Mouse (Mus musculus) right cerebral cortex, adult 2 months (tissue): Measurements from ENCODE around the gene Tjp3.

Experiments used
- DNase-seq, 2 experiments: peaks; one replicate each; pipeline ENCODE4 v3.0.0; 2021 to 2022; ENCODE audit warnings: low spot score in 2 of 2

Gene Tjp3

DNA sequence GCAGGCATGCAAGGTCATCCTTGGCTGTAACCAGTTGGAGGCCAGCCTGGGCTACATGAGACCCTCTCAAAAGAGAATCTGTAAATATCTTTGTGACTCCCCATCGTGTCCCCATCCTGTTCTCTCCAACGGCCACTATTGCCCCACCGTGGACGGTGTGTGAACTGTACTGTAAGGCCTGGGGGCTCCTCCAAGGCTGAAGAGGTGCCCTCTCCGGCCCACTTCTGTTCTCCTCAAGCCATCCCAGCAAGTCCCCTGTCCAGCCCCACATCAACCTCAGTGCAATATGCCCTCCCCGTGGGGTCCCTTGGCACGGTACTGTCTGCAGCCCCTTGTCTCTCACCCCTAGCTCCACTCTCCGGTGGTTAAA is 27.9 kb upstream of the Tjp3 start:
- no peak for DNase-seq

DNA sequence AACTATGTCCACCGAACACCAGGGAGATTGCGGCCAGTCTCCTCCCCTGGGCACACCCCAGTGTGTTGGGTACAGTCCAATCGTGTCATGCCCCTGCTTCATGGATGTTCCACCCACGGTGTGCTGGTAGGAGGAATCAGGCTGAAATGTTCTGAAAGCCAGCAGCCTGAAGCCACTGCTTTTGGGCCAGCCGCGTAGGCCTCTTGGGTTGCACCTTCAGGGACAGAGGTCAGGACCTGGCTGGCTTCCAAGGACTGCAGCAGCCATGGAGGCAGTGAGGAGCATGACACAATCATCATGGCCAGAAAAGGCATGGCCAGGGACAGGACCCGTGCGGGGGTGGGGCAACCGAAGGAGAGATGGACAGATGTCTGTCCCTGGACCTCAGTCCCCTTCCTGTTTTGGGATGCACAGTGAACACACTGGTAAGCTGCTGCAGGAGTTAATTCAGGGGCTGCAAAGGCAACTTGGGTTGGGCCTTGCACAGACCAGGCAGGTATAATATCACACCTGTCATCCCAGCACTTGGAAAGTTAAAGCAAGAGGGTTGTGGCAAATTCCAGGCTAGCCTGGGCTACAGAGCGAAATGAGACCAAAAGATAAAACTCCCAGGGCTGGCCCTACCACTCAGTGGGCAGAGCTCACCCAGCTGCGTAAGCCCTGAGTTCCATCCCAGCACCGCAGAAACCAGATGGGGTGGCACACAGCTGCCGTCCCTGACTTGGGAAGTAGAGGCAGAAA is 27.4 kb upstream of the Tjp3 start:
- no peak for DNase-seq

DNA sequence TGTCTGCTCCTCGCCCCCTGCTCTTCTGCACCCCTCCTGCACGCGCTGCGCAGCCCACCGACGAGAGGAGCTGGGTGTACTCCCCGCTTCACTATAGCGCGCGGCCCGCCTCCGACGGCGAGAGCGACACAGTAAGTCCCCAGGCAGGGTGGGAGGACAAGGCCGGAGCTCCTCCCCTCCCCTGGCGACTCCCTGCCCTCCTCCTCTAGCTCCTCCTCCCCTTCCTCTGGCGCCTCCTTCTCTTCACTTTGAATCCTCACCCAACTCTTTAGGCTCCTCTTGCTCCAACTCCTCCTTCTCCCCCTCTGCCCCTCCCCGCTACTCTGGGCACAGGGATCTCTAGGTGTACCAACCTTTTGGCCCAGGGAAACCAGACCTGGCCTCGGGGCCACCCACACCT is 25.9 kb upstream of the Tjp3 start:
- peak in 1 of 2 experiments; percentile 13 for DNase-seq

DNA sequence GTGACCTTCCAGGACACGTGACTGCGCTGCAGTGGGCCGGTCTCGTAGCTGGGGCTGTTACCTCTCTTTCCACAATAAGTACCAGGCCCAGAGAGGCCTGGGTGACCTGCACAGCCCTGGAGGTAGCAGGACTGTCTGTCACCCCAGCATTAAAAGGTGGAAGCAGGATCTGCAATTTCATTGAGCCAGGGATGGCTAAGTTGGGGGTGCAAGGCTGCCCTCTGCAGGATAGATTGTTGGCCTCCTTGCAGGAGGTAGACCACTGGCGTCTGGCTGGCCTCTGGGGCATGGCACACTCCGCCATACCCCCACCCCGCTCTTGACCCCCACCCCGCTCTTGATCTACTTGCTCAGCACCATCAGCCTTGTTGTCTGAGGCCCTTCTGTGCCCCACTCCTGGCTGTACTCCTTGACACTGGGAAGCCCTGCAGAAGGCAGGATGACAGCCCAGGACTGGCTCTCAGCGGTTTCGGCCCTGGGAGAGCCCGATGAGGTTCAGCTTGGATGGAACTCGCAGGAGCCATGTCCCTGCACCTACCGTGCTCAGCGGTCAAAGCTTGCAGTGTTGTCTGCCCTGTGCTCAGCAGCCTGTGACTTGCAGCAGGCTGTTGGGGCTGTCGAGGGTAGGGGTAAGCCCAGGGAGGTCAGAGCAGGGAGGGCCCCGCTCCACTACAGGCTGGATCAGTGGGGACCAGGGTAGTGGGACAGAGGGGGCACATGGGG is 25.1 kb upstream of the Tjp3 start:
- no peak for DNase-seq

DNA sequence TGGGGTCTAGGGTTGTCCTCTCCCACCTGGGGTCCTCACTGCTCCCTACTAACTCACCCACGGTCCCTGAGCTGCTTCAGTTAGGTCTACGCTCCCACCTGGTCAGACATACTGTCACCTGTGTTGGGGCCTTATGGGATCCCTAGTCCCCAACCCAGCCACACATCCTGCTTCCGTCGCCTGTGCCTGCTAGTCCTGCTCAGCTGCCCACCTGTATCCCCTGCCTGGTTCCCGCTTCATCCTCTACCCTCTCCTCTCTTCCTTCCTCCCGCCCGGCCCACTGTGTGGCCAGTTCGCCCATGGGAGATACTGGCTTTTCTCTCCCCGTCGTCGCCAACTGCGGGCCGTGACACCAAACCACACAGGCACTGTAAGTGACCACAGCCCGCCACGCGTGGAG is 24.2 kb upstream of the Tjp3 start:
- no peak for DNase-seq

DNA sequence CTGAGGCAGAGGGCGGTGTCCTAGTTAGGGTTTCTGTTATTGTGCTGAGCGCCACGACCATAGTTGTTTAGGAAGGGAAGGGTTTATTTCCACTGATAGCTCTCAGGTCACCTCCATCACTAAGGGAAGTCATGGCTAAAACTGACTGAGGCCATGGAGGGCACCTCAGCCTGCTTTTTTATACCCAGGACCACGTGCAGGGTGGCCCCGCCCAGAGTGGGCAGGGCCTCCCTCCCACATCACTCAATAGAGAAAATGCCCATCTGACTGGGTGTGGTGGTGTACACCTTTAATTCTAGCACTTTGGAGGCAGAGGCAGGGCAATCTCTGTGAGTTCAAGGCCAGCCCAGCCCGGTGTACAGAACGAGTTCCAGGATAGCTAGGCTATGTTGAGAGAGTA is 22.8 kb upstream of the Tjp3 start:
- DNase-seq, result no peak

DNA sequence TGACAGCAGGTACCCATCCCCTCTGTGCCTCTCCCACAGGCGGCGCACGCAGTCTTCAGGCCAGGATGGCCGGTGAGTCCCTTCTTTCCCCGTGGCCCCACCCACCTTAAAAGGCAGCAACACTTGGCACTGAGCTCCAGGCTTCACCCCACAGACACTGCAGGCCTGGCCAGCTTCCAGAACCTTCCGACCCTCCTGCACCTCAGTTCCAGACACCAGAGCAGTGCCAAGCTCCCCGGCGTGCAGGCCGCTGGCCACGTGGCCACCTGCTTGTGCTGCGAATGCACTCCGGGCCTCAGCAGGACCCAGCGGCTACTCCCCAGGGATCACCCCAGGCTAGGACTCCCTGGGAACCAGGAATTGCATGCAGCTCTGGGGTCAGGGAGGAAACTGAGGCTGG is 22.2 kb upstream of the Tjp3 start:
- no peak for DNase-seq

DNA sequence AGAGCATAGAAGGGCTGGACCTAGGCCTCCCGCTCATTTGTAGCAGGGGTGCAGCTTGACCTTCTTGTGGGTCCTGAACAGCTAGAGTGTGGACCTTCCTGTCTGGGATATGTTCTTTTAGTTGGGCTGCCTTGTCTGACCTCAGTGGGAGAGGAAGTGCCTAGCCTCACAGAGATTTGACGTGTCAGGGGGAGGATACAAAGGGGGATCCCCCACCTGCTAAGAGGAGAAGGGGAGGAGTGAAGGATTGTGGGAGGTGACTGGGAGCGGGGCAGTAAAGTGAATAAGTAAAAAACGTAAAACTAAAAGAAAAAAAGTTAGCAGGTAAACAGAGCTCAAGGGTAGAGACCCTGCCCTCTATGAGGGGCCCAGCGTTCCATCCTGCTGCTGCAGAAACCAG is 18.2 kb upstream of the Tjp3 start:
- DNase-seq, result no peak

DNA sequence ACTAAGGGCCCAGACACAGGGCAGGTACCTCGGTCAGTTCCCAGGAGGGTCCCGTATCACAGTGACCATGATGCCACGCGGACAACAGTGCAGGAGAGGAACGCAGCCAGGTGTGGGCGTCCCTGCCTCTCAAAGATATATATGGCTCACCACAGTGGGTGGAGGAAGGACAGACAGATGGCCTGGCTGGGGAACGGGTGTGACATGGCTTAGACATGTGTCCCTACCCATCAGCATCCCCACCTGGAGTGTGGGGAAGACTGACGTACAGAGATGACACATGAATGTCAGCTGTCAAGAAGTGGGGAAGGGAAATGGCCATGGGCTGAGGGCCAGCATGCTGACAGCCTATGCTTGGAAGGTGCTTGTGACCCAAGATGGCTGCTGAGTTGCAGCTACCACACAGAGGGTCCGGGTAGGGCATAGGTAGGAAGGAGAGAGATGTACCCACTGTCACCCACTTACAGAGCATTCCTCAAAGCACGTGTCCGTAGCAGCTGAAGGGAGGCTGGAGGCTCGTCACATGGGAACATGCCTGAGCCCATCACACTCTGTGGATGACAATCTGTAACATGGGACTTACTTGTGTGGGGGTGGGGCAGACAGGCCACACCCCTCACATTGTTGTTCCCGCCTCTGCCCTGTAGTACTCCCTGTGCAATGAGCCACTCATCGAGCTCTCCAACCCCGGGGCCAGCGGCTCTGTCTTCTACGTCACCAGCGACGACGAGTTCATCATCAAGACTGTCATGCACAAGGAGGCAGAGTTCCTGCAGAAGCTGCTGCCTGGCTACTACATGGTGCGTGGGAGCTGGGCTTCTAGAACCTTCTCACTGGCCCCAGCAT is 15.7 kb upstream of the Tjp3 start:
- peak; percentile 69 to 70 for DNase-seq

DNA sequence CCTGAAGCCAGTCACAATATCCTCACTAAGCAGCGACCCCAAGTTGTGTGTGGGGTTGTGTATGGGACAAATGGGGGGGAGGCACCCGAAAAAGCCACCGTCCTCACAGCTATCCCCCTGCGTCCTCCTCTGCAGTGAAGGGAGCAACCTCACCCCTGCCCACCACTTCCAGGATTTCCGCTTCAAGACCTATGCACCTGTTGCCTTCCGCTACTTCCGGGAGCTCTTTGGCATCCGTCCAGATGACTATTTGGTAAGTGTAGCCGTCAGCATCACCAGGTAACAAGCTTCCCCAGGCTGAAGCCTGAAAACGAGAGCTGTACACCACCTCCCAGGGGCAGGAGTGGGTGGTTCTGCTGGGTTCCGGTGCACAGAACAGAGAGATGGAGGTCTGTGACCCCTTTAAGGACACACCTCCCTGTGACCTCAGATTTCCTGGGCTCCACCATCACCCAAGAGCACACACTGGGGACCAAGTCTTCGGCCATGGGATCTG is 14.8 kb upstream of the Tjp3 start:
- no peak for DNase-seq

DNA sequence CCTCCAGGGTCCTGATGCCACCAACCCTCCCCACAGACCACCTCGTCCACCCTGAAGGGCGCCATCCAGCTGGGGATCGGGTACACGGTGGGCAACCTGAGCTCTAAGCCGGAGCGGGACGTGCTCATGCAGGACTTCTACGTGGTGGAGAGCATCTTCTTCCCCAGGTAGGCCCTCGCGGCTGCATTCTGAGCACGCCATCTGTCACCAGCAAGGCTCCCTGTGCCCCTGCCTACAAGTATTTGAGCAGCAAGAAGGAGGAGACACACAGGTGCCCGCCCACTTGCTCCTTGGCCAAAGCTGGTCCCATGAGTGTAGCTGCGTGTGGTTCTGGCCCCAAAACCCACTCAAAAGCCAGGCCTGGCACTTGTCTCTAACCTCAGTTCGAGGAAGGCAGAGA is 14.3 kb upstream of the Tjp3 start:
- no peak for DNase-seq

DNA sequence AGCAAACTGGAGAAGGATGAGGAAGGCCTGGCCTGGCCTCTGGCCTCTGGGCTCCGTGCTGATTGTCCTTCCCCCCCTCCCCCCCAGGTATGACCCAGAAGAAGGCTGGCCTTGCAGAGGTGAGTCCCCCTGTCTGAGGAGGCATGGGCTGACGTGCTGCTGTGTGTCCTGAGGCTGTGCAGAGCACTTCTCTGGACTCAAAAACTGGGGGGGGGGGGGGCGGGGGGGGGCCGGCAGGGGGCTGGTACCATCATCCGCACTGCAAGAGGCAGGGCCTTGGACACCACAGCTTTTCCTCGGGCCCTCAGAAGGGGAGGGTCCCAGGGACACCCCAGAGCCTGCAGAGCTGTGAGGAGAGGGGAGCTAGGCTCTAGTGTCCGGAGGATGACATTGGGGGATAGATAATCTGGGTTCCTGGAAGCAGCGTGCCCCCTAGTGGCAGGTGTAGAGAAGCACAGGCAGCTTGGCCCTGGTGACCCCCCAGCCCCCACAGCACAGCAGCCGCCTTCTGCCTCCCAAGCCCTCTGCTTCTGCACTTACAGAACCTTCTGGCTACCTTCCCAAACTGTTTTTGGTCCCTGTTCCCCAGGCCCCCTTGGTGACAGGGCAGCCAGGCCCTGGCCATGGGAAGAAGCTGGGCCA is 13.3 kb upstream of the Tjp3 start:
- no peak for DNase-seq

DNA sequence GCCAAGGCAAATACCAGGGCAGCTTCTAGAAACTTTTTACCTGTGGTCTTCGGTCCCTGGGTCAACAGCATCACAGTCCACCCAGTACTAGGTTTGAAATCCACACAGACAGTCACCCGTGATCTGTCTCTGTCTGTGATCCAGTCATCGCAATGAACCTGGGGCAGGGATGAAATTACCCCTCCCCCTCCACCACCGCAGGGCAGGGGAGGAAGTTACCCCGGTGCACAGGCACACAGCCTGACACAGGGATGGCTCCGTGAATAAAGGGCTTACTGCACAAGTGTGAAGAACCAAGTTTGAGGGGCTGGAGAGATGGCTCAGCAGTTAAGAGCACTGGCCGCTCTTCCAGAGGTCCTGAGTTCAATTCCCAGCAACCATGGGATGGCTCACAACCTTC is 12.4 kb upstream of the Tjp3 start:
- DNase-seq, result no peak

DNA sequence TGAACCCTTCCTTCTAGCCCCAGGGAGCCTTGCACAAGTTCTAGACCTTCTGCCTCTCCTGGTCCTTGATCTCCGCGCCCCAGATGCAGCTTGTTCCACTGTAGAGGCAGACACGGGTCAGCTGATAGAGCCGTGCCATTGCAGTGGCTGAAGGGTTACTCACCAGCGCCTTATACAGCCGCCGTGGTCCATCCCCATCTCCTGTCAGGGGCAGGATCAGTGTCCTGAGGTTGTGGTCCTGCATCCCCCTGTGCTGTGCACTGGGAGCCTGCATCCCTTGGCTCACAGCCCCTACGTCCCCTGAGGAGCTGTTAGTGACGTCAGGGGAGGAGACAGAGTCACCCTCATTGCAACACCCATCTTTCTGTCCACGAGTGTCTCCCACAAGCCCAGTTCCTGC is 11.9 kb upstream of the Tjp3 start:
- no peak for DNase-seq

DNA sequence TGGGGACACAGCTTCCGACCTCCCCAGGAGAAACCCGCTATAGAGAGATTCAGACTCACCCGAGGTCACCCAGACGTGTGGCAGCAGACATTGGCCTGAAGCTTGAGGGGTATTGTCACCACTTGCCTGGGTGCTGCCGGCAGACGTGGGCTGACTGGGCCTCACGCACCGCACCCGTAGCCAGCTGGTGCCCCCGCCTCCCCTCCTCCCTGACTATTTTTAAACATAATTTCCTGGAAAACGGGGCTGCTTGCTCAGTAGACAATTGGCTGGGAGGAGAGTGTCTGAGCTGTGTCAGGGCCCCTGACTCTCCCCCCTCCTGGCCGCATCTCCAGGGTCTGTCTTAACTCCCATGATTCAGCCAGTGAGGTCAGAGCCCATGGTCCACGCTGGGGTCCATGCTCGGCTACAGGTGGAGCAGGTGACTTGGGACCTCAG is 11.4 kb upstream of the Tjp3 start:
- peak; percentile 78 to 80 for DNase-seq

DNA sequence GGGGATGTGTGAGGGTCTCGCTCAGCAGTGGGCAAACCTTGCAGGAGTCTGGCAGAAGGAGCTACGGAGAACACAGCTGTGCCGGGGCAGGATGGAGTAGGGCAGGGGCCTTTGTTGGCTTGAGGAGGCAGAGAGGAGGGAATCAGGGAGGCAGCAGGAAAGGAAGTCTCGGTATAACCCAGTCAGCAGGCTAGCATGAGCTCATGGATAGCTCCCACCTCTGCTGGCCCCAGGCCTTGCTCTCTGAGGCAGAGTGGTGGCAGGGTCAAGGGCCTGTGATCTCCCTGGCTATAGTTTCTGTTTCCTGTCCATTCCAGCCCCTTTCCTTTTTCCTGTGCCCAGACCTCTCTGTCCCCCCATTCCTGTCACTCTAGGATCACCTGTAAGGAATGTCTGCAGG is 10.9 kb upstream of the Tjp3 start:
- DNase-seq, result no peak

DNA sequence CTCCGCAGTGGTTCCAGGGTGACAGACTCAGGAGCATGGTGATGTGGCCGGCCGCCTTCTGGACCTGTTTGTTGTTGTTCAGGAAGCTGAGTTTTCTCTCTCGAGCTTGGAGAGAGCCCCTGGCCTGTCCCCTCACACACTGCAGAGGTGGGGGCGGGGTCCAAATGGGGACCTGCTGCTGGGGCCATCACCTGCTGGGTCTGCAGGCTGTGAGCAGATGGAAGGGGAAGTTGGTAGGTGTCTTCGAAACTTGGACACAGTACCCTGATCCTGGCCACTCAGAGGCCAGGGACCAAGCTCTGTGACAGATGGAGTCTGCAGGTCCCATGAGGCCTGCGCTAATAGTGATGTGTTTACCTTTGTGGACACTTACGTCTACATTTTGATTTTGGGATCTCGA is 9.9 kb upstream of the Tjp3 start:
- DNase-seq, result no peak

DNA sequence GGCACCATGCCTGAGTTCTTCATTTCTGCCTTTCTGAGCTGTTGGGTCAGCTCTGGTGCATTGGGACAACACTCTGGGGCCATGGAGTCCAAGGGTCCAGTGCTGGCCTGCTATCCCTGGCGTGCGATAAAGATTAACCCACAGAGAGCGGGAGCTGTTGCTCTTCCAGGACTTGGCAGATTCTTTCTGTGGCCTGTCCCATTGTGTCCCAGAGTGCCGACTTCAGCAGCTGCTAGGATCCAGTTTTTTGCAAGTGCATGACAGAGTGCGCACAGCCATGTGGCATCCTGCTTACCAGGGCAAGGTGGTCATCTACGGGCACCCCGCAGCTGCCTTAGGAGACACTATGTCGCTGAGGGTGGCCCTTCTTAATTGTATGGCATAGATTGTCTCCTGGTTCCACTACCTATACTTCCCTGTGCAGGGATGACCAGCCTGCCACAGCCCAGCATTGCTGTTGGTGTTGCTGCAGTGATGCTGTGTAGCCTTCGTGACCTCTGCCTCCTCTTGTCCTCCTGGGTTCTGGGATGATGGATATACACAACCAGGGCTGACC is 9.0 kb upstream of the Tjp3 start:
- DNase-seq, result no peak

DNA sequence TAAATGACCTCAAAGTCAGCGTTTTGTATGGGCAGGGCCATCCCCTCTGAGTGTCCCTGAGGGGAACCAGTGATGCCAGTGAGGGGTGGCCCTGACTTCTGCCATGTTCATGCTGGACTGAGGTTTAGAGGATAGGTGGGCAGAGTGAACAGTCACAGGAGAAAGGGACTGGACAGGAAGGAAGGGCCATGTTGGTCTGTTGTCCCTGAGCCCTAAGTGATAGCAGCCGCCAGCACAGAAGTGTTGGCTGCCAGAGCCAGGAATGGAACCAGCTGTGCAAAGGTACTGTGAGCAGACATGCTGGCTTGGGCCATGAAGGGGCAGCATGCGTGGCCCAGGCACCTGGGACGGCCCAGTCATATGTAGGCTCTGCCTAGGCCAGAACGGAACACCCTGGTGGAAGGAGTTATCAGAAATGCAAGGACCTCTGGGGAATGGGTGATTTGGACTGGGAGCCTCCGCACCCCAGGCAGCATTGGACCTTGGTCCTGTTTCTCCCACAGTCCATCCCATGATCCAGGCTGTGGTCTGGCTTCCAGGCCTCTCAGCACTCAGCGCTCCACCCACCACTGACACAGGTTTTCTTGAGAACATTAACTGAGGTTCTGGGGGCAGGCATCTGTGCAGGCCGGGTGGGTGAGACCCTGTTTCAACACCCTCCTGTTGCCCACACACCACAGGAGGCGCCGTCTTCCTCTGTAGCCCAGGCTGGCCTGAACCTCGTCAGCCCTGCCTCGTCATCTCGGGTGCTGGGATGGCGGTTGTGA is 8.4 kb upstream of the Tjp3 start:
- no peak for DNase-seq

DNA sequence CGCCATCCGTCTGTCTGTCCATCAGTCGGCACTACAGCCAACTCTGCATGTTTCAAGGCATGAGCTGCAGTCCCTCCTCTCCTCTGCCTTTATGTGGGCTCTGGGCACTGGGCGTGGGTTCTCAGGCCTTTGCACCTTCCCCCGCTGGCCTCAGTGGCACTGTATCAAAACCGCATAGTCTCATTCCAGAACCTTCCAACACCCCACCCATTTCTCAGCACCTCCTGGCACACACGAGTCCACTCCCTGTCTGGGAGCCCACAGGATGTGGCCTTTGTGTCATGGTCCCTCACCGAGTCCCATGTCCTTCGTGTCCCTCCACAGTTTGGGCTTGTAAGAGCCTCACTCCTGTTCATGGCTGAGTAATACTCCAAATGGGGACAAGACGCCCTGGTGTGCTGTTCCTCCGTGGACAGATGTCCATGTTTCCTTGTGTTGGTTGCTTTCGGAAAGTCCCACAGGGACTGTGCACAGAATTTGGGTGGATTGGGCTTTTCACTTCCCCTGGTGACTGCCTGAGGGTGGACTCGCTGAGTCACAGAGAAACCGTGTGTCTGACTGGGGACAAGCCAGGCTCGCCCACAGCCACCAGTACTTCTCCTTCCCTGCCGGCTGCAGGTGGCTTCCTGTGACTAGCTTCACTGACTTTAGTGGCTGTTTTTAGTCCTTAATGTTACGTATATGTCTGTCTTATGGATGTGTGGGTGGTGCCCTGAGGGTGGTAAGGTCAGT is 7.2 kb upstream of the Tjp3 start:
- peak; percentile 74 to 77 for DNase-seq
